Mouse (Mus musculus) hindbrain, embryonic 16.5 days (tissue): ENCODE measurements around the gene Tmeff2. TPM values are rescaled to one million over a fixed set of nuclear protein-coding genes. Genes with fewer than 3 reads are reported as not detected.

Experiments
- ATAC-seq: fragments of 200-750 bp; cut with Nextera tagmentation; 2 replicates; pipeline ENCODE4 v1.8.0; 2017; ENCODE audit warnings: moderate TSS enrichment, moderate library complexity
- H3K27ac ChIP-seq: fragments of 300-500 bp; sonication (generic); 2 replicates; pipeline ENCODE4 v1.5.1; 2014; ENCODE audit warnings: low read depth, mild to moderate bottlenecking, control low read depth, low read length, moderate library complexity
- H3K27me3 ChIP-seq: fragments of 300-500 bp; sonication (generic); replicated peaks from 2 replicates; pipeline ENCODE4 v1.6.1; 2014; ENCODE audit warnings: low read length; ENCODE audit not compliant: control insufficient read depth, insufficient read depth
- H3K36me3 ChIP-seq: fragments of 300-500 bp; sonication (generic); 2 replicates; pipeline ENCODE4 v1.6.1; 2014; ENCODE audit warnings: mild to moderate bottlenecking, low read length, moderate library complexity, mixed read lengths; ENCODE audit not compliant: control insufficient read depth, insufficient read depth
- H3K4me1 ChIP-seq: fragments of 300-500 bp; sonication (generic); 2 replicates; pipeline ENCODE4 v1.6.1; 2014; ENCODE audit warnings: low read depth, low read length; ENCODE audit not compliant: control insufficient read depth, insufficient read depth
- H3K4me2 ChIP-seq: fragments of 300-500 bp; sonication (generic); 2 replicates; pipeline ENCODE4 v1.6.1; 2014; ENCODE audit warnings: mild to moderate bottlenecking, low read length, control low read depth, moderate library complexity
- H3K4me3 ChIP-seq: fragments of 300-500 bp; sonication (generic); 2 replicates; pipeline ENCODE4 v1.5.1; 2014; ENCODE audit warnings: mild to moderate bottlenecking, low read length, control low read depth, moderate library complexity
- H3K9ac ChIP-seq: fragments of 300-500 bp; sonication (generic); 2 replicates; pipeline ENCODE4 v1.6.1; 2014; ENCODE audit warnings: low read depth, mild to moderate bottlenecking, control low read depth, low read length, moderate library complexity
- H3K9me3 ChIP-seq: fragments of 300-500 bp; sonication (generic); 2 replicates; pipeline ENCODE4 v1.6.1; 2014; ENCODE audit warnings: mild to moderate bottlenecking, low read length, moderate library complexity; ENCODE audit not compliant: control insufficient read depth
- WGBS: fragments of 180-500 bp; shearing (Covaris S2); extraction: QIAGEN DNeasy Blood & Tissue Kit; methylation state at CpG from one replicate; pipeline ENCODE4 v1.1.7; 2014; 5-methylcytosine and 5-hydroxymethylcytosine counted together
- microRNA-seq: library from miRNA; unstranded; fragments of <30 nt; microRNA quantifications from one replicate; pipeline ENCODE4, GENCODE M21; 2017
- polyA plus RNA-seq: library from polyadenylated mRNA; unstranded; fragments of >200 nt; fragmentation: Nextera tagmentation; extraction: Ambion mirVana; gene quantifications from 2 replicates; pipeline ENCODE4 v1.2.1, GENCODE M21; 2015

The Tmeff2 gene
- polyA plus RNA-seq, 1 experiment from 2014 or later = 69.4 TPM

DNA sequence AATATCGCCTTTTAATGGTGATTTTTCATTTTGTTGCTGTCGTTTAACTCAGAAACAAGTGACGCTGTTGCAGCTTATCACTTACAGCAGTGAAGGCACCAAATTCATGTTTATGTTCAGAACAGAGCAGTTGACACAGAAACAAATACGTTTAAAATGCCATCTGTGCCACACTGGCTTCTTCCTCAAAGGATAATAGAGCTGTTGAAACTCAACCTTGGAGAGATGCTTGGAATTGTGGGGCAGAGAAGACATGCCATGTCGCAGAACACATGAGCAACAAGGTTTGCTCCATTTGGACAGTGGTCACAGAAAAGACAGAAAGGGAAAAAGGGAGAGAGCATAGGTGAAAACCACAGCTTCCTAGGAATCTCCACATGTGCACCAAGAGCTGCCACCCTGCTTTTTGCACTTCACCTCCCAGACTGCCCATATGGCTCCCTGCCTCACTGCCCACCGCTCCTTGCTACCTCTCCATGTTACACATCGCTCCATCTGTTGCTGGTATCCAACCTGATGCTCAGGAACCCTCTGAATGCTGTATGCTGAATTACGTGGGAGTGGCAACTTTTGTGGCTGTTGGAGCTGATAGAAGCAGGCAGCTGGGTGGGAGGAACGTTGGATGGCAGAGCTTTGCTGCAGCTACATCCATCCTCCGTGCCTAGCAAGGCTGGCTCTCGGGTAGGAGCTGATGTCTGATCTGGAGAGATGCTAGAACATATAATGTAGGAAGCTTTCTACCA, 298.8 kb downstream of the Tmeff2 start:
- Histone ChIP-seq H3K4me2 (no peak overlapping the region), H3K36me3 (no peaks in the 10 kb centered on the region), H3K27me3 (no peaks in the 10 kb centered on the region), H3K4me3 (no peak overlapping the region), H3K4me1 (no peaks in the 10 kb centered on the region), H3K27ac (no peak overlapping the region), H3K9ac (no peak overlapping the region), H3K9me3 (no peaks in the 10 kb centered on the region)
- 78% methylated on average over 11 of the region's 11 CpGs for WGBS
- peak; percentile 30; the same call in 1 of the 2 replicates for ATAC-seq

DNA sequence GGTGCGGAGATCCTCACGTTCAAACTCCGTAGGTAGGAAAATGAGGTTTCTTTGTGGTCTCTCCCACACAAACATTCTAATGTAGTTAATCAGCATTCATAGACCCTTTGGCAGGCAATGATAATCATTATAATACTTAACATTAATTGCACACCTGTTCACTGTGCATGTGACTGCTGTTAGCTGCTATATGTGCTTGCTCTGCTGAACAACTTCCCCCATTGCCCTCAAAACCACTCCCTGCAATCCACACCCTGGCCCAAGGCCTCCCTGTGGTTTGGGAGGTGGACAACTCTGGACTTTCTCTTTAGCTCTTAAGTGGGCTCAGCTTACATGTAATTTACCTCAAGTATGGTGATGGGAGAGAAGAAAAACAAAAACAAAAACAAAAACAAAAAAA, 299.5 kb downstream of the Tmeff2 start:
- no peak overlapping the region for H3K4me2 ChIP-seq
- H3K36me3 ChIP-seq = no peaks in the 10 kb centered on the region
- WGBS = 89% methylated on average over 3 of the region's 3 CpGs
- H3K4me3 ChIP-seq = no peak overlapping the region
- H3K27ac ChIP-seq = no peak overlapping the region
- H3K9me3 ChIP-seq = no peaks in the 10 kb centered on the region
- H3K27me3 ChIP-seq = no peaks in the 10 kb centered on the region
- H3K4me1 ChIP-seq = no peaks in the 10 kb centered on the region
- ATAC-seq = no peak
- no peak overlapping the region for H3K9ac ChIP-seq

DNA sequence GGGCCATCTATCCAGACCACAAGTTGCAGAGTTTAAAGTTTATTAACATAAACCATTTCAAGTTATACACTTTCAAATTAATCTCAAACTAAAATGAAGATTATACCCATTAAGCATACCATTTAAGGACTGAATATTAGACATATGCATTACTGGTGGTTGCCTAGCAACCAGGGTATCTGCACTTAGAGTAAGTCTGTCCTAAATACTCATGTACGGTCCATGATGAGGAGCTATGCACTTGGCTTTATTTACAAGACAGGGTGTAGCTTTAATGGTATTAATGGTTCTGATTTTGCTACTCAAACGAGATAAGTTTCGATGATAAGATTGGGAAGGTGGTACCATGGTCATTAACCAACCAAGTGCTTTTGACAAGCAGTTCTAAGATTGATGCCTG, 315.2 kb downstream of the Tmeff2 start:
- Histone ChIP-seq H3K27ac (no peak overlapping the region), H3K27me3 (no peaks in the 10 kb centered on the region), H3K4me2 (no peak overlapping the region), H3K9me3 (no peaks in the 10 kb centered on the region), H3K9ac (no peak overlapping the region), H3K4me3 (no peak overlapping the region), H3K36me3 (no peaks in the 10 kb centered on the region), H3K4me1 (peaks cover 9% of the 10 kb centered on the region)
- no peak for ATAC-seq
- WGBS = 73% methylated on average over 3 of the region's 3 CpGs

DNA sequence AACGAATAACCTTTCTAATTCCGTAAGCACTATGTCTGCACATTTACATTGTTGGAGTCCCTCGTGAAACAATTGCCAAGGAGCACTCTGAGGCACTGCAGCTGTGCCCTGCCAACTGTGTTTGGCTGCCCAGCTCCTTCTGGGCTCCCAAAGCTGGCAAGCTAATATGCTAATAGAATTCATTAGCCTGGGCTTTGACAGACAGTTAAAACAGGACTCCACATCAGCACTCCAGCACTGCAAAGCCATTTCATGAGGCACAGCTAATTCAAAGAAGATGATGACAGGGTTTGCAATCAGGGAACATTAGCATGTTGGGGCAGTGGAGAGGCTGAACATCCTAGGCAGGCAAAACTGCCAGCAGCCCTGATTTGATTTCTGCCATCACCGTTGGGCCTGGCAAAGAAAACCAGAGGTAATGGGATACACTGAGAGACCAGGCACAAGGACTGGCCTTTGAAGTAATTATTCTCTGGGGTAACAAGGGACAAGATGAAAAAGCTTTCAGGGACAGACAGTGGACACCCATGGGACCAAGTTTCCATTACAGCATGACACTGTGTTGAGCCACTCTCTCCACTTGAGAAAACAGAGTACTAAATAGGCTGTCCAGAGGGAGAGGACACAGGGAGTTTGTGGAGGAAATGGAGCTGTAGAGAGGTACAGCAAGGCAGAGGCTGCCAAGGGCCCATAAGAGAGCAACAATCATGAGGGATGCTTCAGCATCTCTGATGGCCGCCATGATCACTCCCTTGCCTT, 316.0 kb downstream of the Tmeff2 start:
- Histone ChIP-seq H3K4me1 (peaks cover 9% of the 10 kb centered on the region), H3K4me3 (no peak overlapping the region), H3K27me3 (no peaks in the 10 kb centered on the region), H3K27ac (no peak overlapping the region), H3K4me2 (no peak overlapping the region), H3K9me3 (no peaks in the 10 kb centered on the region), H3K36me3 (no peaks in the 10 kb centered on the region), H3K9ac (no peak overlapping the region)
- WGBS = 31% methylated on average over 5 of the region's 5 CpGs
- ATAC-seq = peak; percentile 84

DNA sequence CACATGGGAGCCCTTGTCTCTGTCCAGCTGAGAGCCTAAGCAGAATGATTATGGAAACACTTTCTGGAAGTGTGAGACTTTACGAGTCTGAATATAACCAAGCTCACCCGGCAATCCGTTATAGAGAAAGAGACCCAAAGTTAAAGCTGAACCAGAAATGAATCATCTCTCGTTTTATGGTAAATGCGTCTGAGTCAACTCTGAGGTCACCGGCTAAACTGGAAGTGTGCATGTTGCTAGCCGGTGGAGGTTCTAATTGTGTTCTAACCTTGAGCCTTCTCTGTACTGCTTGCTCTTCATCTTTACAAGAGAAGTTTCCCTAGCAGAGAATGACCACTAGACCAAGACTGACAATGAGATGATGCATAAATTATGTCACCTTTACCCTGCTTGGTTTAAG, 316.8 kb downstream of the Tmeff2 start:
- H3K27ac ChIP-seq = no peak overlapping the region
- 86% methylated on average over 7 of the region's 7 CpGs for WGBS
- no peak for ATAC-seq

DNA sequence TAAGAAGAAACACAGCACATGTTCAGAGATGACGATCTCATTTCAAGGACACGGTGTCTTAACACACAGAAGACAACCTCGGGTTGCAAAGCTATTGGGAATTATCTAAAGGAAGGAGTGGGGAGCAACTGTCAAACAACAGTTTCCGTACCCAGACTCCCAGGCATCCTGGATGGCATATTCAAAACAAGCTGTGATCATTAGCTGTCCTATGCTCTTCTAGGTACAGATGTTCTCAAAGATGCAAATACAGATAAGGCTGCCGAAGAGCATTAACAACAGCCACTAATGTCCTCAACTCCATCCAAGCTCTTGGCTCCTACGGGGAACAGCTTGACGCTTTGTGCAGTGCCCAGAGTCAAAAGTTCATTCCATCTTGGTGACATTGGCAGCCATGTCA, 324.7 kb downstream of the Tmeff2 start:
- no peak overlapping the region for H3K4me2 ChIP-seq
- WGBS = 83% methylated on average over 7 of the region's 7 CpGs

More for the DNA sequence above, 316.8 kb downstream of the Tmeff2 start:
- Histone ChIP-seq H3K27me3 (no peaks in the 10 kb centered on the region), H3K9me3 (no peaks in the 10 kb centered on the region), H3K4me2 (no peak overlapping the region), H3K36me3 (no peaks in the 10 kb centered on the region), H3K9ac (no peak overlapping the region), H3K4me1 (peaks cover 9% of the 10 kb centered on the region), H3K4me3 (no peak overlapping the region)

More for the DNA sequence above, 324.7 kb downstream of the Tmeff2 start:
- Histone ChIP-seq H3K9me3 (no peaks in the 10 kb centered on the region), H3K4me1 (no peaks in the 10 kb centered on the region), H3K36me3 (no peaks in the 10 kb centered on the region), H3K27me3 (no peaks in the 10 kb centered on the region), H3K27ac (no peak overlapping the region), H3K9ac (no peak overlapping the region), H3K4me3 (no peak overlapping the region)
- no peak for ATAC-seq

Small RNAs within 50 kb of the gene (microRNA-seq; reads per million reads assigned to microRNA genes)
- gene Gm25736 = not detected
